Mouse (Mus musculus) left cerebral cortex, postnatal 4 days (tissue): Measurements from ENCODE around the gene Serpine3. TPM values are rescaled to one million over a fixed set of nuclear protein-coding genes. Genes with fewer than 3 reads are reported as not detected.
"Not testable (repeated sequence)": the region's sequence is repeated elsewhere in the genome, so short reads cannot be mapped to it uniquely, and the experiment has no call there.

ENCODE experiments used
- DNase-seq: peaks from one replicate; pipeline ENCODE4 v3.0.0-alpha.2; 2022
- intact Hi-C: fragments of 180-260 bp; cut with DNase I; formaldehyde crosslinking; loops from one replicate; pipeline ENCODE4 v1.15.1; 2025
- total RNA-seq, 2 experiments: library from RNA; stranded (reverse); gene quantifications; 2 replicates each; pipeline ENCODE4 v1.2.3; 2021

Serpine3 gene
- under 1 TPM in 1 of 2 experiments, not detected in 1; 0.28 TPM for total RNA-seq

DNA sequence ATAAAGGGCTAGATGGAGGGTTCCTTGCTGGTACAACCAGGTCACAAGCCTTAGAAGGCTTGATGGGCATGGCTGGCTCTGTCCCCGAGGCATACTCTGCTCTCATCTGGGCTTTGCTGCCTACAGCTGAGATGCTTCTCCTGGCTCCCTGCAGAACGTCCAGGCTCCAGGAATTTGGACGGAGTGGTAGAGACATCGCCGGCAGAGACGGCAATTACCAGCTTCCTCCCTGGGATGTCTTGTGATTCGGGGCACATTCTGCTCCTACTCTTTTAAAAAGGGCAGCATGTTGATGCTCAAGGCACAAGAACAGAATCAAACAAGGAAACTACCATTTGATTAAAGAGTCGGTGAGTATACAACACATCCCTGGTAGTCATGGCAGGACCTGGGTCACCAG is at the start of gene Serpine3:
Gene Serpine3 (plus strand): TSS at position 301 of the 400 bp plus-strand sequence.
- DNase-seq = no peak
- intact Hi-C loops = no loop called here

DNA sequence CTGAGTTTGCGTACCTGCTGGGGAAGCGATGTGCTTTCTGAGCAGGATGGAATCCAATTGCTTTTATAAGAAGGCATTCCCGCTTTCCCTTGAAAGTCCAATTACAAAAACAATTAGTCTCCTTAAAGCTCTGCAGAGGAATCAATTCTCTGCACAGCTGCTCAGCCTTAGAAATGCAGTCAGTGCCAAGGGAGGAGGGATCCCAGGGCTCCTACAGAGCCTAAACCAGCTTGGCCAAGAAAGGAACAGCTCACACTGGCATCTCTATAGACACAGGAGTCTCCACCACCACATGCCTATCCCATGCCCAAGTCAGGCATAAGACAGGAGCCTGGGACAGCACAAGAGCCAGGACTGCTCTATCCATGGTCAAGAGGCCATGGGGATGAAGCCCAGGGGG is 41.1 kb upstream of the Serpine3 start:
- DNase-seq = no peak
- intact Hi-C loops = no loop called here

DNA sequence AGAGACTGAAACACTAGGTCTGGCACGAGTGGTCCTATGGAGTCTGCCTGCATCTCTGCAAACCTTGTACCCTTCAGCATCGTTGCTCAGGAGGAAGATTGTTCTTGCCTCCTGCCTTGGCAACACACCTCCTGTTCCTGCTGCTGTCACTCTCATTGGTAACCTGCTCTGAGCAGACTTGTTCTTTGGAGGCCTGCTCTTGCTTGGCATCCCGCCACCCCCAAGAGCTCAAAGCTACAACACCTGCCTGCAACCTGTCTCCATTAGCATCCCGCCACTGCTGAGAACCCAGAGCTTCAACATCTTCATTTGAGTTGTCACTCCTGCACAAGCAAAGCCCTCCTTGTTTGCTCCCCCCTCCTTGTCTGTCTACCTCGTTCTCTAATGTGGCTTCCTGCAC is 35.5 kb upstream of the Serpine3 start:
- DNase-seq = peak; percentile 46
- intact Hi-C loops = no loop called here

DNA sequence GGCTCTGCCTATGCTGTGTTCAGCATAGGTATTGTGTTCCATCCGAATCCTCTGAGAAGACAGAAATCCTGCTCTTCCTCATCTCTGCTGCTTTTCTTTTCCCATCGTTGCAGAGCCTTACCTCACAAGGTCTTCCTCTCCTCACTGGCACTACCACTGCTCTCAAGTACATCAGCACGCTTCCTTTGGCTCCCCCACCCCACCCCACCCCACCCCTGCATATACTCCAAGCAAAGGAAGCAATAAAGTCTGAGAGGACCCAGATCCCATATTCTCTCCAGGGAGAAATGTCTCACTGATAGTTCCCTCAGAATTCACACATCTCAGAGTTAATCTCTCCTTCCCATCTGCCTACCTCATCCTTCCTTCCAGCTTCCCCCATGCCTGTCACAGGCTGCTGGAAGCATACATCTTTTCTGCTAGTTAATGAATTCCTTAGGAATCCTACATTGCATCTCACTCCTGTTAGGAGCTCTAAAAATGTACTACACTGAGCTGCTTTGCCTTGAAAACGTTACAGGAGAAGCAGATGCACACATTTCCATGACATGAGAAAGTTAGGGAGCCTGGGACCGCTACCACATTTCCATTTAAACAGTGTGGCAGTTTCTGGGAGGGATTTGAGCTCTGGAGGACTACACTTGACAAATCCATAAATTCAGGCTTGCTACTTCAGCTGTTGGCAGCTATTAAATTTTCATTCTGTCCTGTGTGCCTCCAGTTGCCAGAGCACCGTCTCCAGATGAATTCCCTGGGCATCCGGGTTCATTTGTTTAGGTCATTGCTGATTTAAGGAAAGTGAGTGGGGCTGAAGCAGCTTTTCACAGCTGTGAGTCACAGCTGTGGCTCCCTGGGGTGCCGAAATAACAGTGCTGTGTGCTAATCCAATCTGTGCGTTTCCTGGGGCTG is 25.8 kb upstream of the Serpine3 start:
- DNase-seq = no peak
- intact Hi-C loops = no loop called here

DNA sequence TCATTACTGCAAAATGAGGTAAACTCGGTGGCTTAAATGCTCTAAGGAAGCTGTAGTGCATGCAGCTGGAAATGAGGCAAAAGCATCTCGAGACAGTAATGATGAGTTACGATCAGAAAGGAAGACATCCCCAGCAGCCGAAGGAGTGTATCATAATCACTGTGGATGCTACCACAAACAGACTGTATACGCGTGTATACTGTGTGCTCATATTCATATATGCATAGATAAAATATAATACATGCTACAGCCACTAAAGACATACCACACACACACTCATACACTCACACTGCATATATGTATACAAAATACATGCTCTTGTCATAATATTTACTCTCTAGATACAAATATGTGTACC is 25.1 kb upstream of the Serpine3 start:
- intact Hi-C loops = no loop called here
- no peak for DNase-seq

DNA sequence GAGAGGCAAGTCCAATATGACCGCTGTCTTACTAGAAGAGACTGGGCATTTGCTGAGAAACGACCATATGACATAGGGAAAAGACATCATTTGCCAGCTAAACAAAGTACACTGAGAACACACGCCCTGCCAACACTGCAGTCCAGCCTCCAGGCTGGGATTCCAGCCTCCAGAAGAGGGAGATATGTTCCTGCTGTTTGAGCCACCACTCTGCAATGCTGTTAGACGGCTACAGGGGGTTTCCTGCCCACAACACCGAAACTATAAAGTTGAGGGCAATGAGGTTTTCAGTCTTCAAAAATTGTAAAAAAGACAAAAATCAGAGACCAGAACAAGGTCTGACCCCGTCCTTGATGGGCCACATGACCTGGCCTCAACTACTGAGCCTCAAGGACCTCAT is 24.4 kb upstream of the Serpine3 start:
- intact Hi-C loops = no loop called here

DNA sequence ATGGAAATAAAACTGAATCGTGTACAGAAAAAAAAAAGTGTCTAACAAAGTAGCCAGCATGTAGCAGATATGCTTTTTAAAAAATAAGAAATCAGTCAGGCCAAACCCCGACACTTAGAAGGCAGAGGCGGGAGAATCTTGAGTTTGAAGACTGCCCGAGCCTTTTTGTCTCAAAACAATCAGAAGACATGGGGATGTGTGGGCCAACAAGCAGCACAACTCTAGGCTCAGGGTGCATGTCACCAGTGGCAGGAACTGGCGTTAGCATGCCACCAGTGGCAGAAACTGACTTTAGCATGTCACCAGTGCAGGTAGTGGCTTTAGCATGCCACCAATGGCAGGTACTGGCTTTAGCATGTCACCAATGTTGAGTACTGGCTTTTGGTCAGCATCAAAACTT is 23.9 kb upstream of the Serpine3 start:
- no peak for DNase-seq
- intact Hi-C loops = no loop called here

More for the DNA sequence above, 24.4 kb upstream of the Serpine3 start:
- no peak for DNase-seq

DNA sequence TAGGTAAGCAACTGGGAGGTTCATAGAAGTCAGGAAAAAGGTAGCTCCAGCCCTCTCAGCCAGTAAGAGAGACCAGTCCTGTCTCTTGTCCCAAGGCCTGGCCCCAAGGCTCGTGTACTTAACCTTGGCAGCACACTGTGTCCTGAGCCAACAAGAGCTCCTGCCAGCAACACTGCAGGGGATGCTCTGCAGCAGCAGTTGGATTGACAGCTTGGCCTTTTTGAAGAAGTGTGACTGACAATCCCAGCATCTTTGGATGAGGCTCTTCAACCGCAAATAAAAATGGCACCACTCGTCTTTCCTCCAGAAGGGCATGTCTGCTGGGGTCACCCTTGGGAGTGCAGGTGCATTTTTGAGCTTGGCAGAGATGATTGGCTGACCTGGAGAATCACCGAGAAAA is 23.1 kb upstream of the Serpine3 start:
- intact Hi-C loops = no loop called here
- DNase-seq = peak; percentile 24

DNA sequence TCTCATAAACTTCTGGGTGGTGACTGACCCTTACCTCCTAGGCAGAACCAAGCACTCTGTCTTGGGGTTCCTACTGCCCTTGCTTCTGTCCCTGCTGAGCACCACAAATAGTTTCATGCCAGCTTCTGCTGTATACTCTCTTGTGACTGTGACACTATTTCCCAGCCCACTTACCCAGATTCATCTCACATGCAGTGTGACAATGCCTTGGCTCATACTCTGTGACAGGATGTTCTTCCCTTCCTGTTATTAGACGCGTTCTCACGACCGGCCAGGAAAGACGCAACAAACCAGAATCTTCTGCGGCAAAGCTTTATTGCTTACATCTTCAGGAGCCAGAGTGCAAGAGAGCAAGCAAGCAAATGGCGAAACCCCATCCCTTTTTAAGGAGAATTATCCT is 21.1 kb upstream of the Serpine3 start:
- DNase-seq, intact Hi-C loops: not testable (repeated sequence)

DNA sequence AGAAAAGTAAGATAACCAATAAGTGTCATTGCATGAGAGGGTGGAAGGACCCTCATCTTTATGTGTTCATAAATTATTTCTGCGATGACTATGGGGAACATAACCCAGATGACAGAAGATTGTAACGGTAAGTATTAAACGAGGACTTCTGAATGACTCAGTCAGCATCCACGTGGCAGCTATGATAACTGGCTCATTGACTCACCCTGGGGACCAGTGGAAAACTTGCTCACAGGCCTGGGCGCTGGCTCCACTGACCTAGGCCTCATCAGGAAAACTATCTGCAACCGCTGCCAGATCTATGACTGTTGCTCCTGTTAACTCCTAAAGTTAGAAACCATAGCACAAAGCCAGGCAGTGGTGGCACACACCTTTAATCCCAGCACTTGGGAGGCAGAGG is 15.1 kb upstream of the Serpine3 start:
- DNase-seq = no peak
- intact Hi-C loops = no loop called here

DNA sequence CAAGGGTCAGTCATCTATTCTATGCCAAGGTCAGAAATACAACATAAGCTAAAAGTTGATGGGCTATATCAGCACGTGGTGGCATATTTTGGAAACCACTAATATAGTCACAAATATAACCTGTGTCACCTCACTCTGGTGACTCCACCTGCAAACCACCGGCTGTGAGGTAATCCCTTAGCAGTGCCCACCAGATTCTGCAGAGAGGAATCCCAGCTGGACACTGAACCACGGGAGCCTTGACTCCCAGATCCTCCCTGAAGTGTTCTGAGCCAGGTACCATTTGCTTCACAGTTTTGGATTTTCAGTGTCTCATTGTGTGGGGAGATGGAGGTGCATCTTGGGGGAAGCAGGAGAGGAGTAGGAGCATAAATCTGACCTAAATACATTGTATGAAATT is 13.1 kb upstream of the Serpine3 start:
- intact Hi-C loops = no loop called here
- DNase-seq = no peak

DNA sequence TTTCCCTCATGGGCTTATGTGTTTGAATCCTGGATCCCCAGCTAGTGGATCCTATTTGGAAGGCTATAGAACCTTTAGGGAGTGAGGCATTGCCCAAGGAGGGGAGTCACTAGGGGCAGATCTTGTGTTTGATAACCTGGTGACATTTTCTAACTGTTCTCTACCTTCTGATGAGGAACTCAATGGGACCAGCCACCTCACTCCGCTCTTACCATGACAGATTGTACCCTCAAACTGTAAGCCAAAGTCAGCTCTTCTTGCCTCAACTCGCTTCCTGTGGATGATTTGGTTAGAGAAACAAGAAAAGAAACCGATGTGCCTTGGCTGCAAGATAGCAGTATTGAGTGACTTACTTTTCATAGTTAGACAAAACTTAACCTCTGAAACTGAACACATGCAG is 11.7 kb upstream of the Serpine3 start:
- intact Hi-C loops = no loop called here
- DNase-seq = no peak

DNA sequence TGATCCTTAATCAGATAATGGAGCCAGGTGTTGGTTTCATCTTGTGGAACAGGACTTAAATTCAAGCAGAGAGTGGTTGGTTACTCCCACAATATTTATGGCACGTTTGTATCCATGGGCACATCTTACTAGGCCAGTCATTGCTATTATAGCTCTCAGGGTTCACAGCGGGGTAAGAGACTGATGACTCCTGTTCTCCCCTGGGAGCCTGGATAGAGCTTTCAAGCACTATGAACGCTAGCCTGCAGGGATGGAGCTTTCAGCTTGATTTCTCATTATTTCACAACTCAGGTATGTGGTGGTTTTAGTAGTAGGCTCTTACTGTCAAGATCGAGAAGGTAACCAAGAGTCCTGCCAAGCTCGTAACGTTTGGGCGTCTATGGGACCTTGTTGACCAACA is 7.5 kb upstream of the Serpine3 start:
- intact Hi-C loops = no loop called here
- no peak for DNase-seq

DNA sequence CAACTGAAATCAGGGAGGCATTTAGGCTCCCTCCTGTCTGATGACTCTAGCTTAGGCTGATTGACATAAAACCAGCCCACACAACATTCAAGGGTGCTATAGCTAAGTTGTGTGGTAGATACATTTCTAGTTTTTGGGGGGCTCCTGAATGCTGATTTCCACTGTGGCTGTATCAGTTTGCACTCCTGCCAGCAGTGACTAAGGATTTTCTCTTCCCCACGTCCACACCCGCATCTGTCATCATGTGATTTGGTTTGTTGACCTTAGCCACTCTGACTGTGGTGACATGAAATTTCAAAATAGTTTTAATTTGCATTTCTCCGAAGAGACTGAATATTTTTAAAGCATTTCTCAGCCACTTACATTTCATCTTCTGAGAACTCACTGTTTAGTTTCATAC is 6.0 kb upstream of the Serpine3 start:
- DNase-seq = no peak

DNA sequence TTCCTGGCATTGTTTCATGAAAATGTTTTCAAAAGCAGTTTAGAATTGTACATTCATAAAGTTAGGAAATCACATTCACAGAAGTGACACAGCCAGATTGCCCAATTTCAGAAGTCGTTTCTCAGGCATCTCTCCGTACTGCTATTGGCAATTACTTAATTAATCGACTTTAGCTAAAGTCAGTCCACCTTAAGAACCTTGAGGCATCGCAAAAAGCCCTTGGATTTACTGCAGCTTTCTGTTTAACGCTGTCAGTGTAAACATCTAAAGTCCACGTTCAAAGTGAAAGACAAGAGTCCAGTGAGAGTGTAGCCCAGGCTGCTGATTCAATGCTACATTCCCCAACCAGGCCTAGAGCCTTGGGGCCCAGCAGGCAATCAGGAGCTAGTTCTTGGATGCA is 1.1 kb upstream of the Serpine3 start:
- intact Hi-C loops = no loop called here
- no peak for DNase-seq

More for the DNA sequence above, 6.0 kb upstream of the Serpine3 start:
- intact Hi-C loops = no loop called here

DNA sequence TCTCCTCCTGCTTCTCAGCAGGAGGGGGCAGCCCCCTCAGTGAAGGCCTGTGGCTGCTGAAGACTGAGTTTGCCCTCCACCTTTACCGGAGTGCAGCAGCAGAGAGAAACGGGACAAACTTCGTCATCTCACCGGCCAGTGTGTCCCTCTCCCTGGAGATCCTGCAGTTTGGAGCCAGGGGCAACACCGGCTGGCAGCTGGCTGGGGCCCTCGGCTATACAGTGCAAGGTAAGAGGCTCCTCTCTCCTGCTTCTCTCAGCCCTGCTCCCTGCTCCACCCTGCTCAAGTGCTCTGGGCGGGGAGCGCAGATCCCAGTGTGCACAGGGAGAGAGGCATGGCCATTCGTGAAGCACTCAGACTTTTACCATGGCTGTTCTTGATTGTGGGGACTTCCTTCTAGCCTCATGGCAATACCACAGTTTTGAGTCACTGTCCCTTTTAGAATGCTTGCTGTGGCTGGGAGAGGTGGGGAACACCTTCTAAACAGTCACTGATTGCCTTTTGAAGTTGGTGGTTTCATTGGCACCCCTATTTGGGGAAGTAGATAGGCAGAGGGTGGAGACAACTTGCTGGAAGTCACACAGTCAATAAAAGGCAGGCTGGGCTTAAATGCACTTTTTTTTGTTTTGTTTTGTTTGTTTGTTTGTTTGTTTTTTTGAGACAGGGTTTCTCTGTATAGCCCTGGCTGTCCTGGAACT is 1.7 kb downstream of the Serpine3 start:
- intact Hi-C loops = no loop called here
- DNase-seq = no peak

DNA sequence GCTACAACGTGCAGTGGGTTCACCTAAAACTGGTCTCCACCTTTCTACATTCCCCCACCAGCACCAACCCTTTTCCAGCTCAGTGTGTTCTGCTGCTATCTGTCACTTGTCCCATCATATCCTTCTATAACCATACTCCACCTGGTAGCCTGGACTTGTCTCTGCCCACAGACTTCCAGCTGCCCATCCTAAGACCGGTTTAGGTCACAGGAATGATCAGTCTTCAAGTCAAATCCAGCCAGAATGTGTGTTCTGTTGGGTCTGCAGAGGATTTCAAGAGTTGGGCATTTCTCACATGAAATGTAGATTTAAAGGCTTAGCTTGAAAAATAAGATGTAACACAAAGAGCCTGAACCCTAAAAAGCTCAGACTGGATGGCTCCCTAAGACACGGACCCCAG is 10.2 kb downstream of the Serpine3 start:
- no peak for DNase-seq
- intact Hi-C loops = no loop called here

DNA sequence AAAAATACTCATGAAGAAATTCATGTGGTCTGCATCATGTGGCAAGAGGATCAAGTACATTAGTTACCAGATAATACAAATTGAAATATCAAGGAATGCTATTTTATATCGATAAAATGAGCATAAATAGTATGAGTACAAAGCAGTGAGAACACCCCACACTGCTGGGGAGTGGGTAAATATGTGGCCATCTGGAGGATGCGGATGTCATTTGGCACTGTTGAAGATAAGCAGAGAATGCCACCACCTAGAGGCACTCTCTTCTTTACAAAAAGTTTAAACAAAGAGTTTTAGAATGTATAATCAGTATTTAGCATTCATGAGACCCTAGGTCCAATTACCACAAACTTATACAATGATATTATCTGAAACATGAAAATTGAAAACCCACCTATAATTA is 54.7 kb downstream of the Serpine3 start:
- intact Hi-C loops = no loop called here
- no peak for DNase-seq

DNA sequence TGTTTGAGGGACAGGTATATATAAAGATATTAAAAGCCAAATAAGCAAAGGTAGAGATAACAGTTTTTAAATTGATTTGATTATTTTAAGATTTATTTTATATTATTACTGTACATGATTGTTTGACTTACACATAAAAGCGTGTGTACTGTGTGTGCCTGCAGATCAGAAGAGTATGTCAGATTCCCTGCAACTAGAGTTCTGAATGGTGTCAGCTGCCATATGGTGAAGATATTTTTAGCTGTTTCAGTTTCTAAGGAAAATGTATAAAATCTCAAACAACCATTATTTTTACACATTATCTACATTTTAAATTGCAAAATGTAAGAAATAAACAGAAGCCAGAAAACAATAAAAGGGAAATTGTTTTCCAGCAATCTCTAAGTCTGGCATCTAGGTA is 58.2 kb downstream of the Serpine3 start:
- no peak for DNase-seq
- intact Hi-C loops = no loop called here

DNA sequence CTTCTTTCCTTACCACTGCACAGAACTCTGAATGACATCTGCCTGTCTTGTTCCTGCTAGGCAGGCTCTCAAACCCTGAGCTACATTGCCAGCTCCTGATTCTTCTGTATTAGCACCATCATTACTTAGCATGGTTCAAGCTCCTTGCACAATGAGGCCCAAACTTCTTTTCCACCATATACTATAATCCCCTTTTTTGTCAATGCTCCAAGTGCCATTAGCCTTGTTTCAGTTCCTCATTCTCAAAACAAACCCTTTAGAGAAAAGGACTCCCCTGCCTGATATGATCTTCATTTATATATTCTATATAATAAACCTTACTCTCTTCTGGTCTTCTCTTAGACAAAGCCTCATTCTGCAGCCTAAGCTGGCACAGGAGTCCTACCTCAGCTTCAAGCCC is 61.1 kb downstream of the Serpine3 start:
- intact Hi-C loops = no loop called here
- no peak for DNase-seq

DNA sequence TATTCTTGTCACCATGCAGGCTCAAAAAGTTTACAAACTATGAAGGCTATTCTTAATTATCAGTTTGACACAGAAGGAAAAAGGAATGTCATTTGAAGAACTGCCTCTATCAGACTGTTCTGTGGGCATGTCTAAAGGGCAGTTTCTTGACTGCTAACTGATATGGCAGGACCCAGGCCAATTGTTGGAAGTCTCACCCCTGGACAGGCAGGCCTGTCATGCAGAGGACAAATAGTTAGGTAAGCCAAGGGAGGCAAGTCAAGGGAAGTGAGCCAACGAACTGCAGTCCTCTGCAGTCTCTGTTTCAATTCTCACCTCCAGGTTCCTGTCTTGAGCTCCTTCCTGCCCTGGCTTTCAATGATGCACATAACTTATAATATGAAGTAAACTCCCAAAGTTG is 68.4 kb downstream of the Serpine3 start:
- intact Hi-C loops = no loop called here
- DNase-seq = no peak

DNA sequence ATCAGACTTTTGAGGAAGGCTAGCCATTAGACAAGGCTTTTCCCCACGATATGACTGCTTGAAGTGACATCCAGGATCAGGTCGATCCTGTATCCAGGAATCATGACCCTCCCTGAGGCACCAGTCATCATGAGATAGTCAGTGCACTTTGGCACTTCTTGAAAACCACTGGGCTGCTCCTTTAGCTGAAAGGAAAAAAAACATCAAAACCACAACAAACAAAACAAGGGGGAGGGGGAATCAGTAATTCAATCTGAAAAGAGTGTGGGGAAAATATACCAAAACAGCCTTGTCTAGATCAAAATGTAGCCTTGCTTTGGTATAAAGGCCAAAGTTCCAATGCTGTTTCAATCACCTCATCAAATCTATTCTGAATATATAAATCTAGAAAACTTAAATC is 70.2 kb downstream of the Serpine3 start:
- intact Hi-C loops = no loop called here
- DNase-seq = no peak
